Mouse (Mus musculus): ENCODE measurements around the gene Tex11. TPM values are rescaled to one million over a fixed set of nuclear protein-coding genes. Genes with fewer than 3 reads are reported as not detected.

Gene Tex11
- polyA plus RNA-seq, 1 experiment from 2014 or later: 0.06 TPM

DNA sequence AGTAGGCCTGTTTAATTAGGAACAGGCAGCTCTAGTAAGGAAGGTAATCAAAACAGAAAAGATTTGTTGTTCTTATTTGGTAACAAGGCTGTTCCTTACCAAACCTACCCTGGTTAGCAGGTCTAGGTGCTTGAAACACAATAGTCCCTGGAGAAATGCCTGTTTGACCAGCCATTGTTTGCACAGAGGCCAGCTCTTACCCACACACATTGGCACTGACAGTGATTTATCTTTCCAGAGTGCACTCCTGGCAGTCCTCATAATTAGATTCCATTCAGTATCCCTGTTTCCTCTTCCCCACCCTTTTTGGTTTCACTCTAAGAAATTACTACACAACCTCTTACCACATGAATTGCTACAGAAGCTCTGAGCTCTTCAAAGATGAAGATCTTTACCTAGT is 220.3 kb downstream of the Tex11 start:
- Histone ChIP-seq H3K27me3 (ENCODE audit: insufficient read depth, low read length) (0 out of 2 replicates have a peak, but pooled peaks cover 2% of the 10 kb centered on the region), H3K9ac (replicated peaks) (no peak overlapping the region), H3K4me1 (ENCODE audit: insufficient read depth) (no peaks in the 10 kb centered on the region), H3K4me3 (ENCODE audit: low read depth, low read length) (no peak overlapping the region), H3K4me2 (ENCODE audit: low read depth, low read length) (no peak overlapping the region), H3K27ac (ENCODE audit: low read depth) (no peak overlapping the region), H3K9me3 (ENCODE audit: low read length) (no peaks in the 10 kb centered on the region), H3K36me3 (replicated peaks; ENCODE audit: insufficient read depth, low read length) (no peaks in the 10 kb centered on the region)
- DNase-seq (no peak), ATAC-seq (no peak)
- TF ChIP-seq EP300 (IDR thresholded peaks at IDR 0.05; ENCODE audit: low read depth) (no peak), CTCF (IDR thresholded peaks at IDR 0.05; ENCODE audit: low read depth) (no peak)

DNA sequence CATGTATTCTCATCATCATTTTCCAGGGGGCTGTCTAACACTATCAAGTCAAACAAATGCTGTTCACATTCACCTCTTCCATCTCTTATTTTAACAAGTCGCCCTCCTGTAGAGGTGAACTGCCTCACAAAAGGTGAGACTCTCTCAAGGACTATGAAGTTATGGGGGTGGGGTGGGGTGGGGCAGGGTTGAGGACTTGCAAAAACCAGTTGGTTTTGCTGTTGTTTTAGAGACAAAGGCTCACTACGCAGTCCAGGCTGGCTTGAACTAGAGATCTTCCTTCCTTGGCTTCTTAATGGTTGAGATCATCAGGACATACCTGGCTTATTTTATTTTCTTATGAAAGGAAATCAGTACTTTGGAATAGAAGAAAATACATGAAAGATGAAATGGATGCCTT is 226.7 kb downstream of the Tex11 start:
- no peaks in the 10 kb centered on the region for H3K27me3 ChIP-seq (ENCODE audit: insufficient read depth, low read length)
- ATAC-seq: no peak
- H3K9me3 ChIP-seq (ENCODE audit: low read length): no peaks in the 10 kb centered on the region
- H3K36me3 ChIP-seq (replicated peaks; ENCODE audit: insufficient read depth, low read length): no peaks in the 10 kb centered on the region
- no peak overlapping the region for H3K4me3 ChIP-seq (ENCODE audit: low read depth, low read length)
- no peak for DNase-seq
- no peaks in the 10 kb centered on the region for H3K4me1 ChIP-seq (ENCODE audit: insufficient read depth)
- TF ChIP-seq EP300 (IDR thresholded peaks at IDR 0.05; ENCODE audit: low read depth) (no peak), CTCF (IDR thresholded peaks at IDR 0.05; ENCODE audit: low read depth) (no peak)
- H3K9ac ChIP-seq (replicated peaks): no peak overlapping the region
- WGBS (ENCODE audit: insufficient replicate concordance): 71% methylated on average over 2 of the region's 2 CpGs
- no peak overlapping the region for H3K4me2 ChIP-seq (ENCODE audit: low read depth, low read length)
- no peak overlapping the region for H3K27ac ChIP-seq (ENCODE audit: low read depth)

DNA sequence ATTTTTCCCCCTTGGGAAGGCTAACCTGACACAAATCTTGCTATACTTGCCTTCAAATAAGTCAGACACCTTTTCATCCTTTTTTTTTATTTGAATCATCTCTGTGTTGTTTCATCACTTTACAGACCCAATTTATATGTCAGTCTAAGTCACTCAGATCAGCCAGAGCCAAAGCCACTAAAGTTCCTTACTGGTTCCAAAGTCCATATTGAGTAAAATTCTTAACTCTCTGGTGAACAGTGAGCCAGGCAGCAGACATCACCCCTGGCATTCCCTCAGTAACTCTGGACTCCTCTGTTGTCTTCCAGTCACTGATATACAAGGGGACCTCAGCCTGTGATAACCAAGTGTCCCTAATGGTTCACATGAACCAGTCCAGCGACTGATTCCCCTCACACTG is 233.9 kb downstream of the Tex11 start:
- 65% methylated on average over 1 of the region's 1 CpGs for WGBS (ENCODE audit: insufficient replicate concordance)
- Histone ChIP-seq H3K27ac (ENCODE audit: low read depth) (no peak overlapping the region), H3K9me3 (ENCODE audit: low read length) (no peaks in the 10 kb centered on the region), H3K4me3 (ENCODE audit: low read depth, low read length) (no peak overlapping the region), H3K27me3 (ENCODE audit: insufficient read depth, low read length) (no peaks in the 10 kb centered on the region), H3K4me2 (ENCODE audit: low read depth, low read length) (no peak overlapping the region), H3K9ac (replicated peaks) (no peak overlapping the region), H3K36me3 (replicated peaks; ENCODE audit: insufficient read depth, low read length) (no peaks in the 10 kb centered on the region), H3K4me1 (ENCODE audit: insufficient read depth) (no peaks in the 10 kb centered on the region)
- TF ChIP-seq EP300 (IDR thresholded peaks at IDR 0.05; ENCODE audit: low read depth) (no peak), CTCF (IDR thresholded peaks at IDR 0.05; ENCODE audit: low read depth) (no peak)
- DNase-seq (no peak), ATAC-seq (no peak; the same call in 1 of the 2 replicates)

DNA sequence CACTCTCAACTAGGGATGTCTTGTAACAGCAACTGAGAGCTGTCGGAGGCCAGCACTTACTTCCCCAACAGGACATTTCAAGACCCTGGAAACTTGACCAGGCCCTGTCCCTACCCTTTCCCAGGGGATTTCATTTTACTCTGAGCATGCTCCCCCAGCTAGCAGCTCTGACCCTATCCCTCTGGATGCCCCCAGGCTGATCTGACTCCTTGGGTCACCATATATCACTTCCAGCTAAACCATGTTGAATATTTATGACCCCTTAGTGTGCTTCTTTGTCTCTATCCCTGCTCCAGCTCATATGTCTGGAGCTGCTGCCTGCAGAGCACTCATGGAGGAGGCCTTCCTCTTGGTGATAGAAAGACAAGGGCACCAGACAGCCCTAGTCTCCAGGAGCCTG is 238.3 kb downstream of the Tex11 start:
- ATAC-seq (no peak), DNase-seq (no peak)
- Histone ChIP-seq H3K4me1 (ENCODE audit: insufficient read depth) (no peaks in the 10 kb centered on the region), H3K9me3 (ENCODE audit: low read length) (no peaks in the 10 kb centered on the region), H3K27me3 (ENCODE audit: insufficient read depth, low read length) (0 out of 2 replicates have a peak, but pooled peaks cover 3% of the 10 kb centered on the region), H3K36me3 (replicated peaks; ENCODE audit: insufficient read depth, low read length) (no peaks in the 10 kb centered on the region), H3K4me2 (ENCODE audit: low read depth, low read length) (no peak overlapping the region), H3K27ac (ENCODE audit: low read depth) (no peak overlapping the region), H3K9ac (replicated peaks) (no peak overlapping the region), H3K4me3 (ENCODE audit: low read depth, low read length) (no peak overlapping the region)
- 79% methylated on average over 1 of the region's 1 CpGs for WGBS (ENCODE audit: insufficient replicate concordance)
- no peak for TF ChIP-seq CTCF (IDR thresholded peaks at IDR 0.05; ENCODE audit: low read depth)
- no peak for TF ChIP-seq EP300 (IDR thresholded peaks at IDR 0.05; ENCODE audit: low read depth)

DNA sequence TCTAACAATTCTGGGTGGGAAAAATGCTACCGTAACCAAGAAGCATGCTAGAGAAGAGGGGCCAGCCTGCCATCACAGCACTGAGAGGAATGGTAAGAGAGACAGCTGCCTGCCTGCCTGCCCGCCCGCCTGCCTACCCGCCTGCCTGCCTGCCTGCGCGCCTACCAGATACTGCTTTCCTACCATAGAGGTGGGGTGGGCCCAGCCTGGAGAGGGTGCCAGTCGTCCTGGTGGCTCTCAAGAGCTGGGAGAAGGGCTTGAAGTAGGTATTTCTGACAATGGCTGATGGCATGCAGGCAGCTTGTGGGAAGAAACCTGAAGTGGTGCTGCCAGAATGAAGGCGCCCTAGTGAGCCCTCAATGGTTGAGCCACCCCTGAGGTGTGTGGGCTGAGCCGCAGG is 240.8 kb downstream of the Tex11 start:
- Histone ChIP-seq H3K9me3 (ENCODE audit: low read length) (no peaks in the 10 kb centered on the region), H3K4me2 (ENCODE audit: low read depth, low read length) (no peak overlapping the region), H3K4me3 (ENCODE audit: low read depth, low read length) (no peak overlapping the region), H3K36me3 (replicated peaks; ENCODE audit: insufficient read depth, low read length) (no peaks in the 10 kb centered on the region), H3K27me3 (ENCODE audit: insufficient read depth, low read length) (0 out of 2 replicates have a peak, but pooled peaks cover 3% of the 10 kb centered on the region), H3K4me1 (ENCODE audit: insufficient read depth) (no peaks in the 10 kb centered on the region), H3K9ac (replicated peaks) (no peak overlapping the region), H3K27ac (ENCODE audit: low read depth) (no peak overlapping the region)
- no peak for TF ChIP-seq EP300 (IDR thresholded peaks at IDR 0.05; ENCODE audit: low read depth)
- no peak for TF ChIP-seq CTCF (IDR thresholded peaks at IDR 0.05; ENCODE audit: low read depth)
- 79% methylated on average over 9 of the region's 9 CpGs for WGBS (ENCODE audit: insufficient replicate concordance)
- no peak for DNase-seq
- ATAC-seq: no peak

DNA sequence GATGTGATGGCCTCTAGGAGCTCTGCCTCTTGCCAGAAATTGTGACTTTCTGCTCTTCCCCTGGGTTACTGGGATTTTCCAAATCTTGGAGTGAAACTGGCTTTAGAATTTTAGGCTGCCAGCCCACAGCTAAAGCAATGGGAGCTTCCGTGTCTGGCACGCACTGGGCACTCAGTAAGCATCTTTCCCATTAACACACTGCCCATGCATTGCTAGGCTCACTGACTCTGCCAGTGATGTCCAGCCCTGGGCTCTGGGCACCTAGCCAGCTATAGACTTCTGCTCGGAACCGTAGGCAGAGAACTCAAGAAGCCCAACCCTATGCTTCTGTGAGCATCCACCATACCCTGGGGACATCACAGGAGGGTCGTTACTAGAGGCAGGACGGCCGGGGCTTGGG is 243.7 kb downstream of the Tex11 start:
- TF ChIP-seq CTCF (IDR thresholded peaks at IDR 0.05; ENCODE audit: low read depth): no peak
- TF ChIP-seq EP300 (IDR thresholded peaks at IDR 0.05; ENCODE audit: low read depth): no peak
- Histone ChIP-seq H3K4me2 (ENCODE audit: low read depth, low read length) (no peak overlapping the region), H3K27me3 (ENCODE audit: insufficient read depth, low read length) (0 out of 2 replicates have a peak, but pooled peaks cover 3% of the 10 kb centered on the region), H3K4me1 (ENCODE audit: insufficient read depth) (no peaks in the 10 kb centered on the region), H3K4me3 (ENCODE audit: low read depth, low read length) (no peak overlapping the region), H3K36me3 (replicated peaks; ENCODE audit: insufficient read depth, low read length) (no peaks in the 10 kb centered on the region), H3K27ac (ENCODE audit: low read depth) (no peak overlapping the region), H3K9ac (replicated peaks) (no peak overlapping the region), H3K9me3 (ENCODE audit: low read length) (no peaks in the 10 kb centered on the region)
- 77% methylated on average over 7 of the region's 7 CpGs for WGBS (ENCODE audit: insufficient replicate concordance)
- ATAC-seq: no peak
- no peak for DNase-seq

DNA sequence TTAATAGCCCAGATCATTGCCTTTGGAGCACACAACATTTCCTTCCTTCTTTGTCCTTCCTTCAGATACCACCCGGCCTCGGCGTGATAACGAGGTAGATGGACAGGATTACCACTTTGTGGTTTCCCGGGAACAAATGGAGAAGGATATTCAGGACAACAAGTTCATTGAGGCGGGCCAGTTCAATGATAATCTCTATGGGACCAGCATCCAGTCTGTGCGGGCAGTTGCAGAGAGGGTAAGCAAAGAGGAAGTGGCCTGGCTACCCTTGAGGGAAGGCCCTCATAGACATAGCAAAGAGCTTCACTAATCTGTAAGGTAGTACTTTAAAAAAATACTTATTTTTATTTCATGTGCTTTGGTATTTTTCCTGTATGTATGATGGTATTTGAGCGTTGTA is 245.3 kb downstream of the Tex11 start:
- no peaks in the 10 kb centered on the region for H3K27me3 ChIP-seq (ENCODE audit: insufficient read depth, low read length)
- no peaks in the 10 kb centered on the region for H3K4me1 ChIP-seq (ENCODE audit: insufficient read depth)
- H3K4me3 ChIP-seq (ENCODE audit: low read depth, low read length): no peak overlapping the region
- H3K9ac ChIP-seq (replicated peaks): no peak overlapping the region
- ATAC-seq (no peak), DNase-seq (no peak)
- WGBS (ENCODE audit: insufficient replicate concordance): 55% methylated on average over 8 of the region's 8 CpGs
- no peak overlapping the region for H3K4me2 ChIP-seq (ENCODE audit: low read depth, low read length)
- no peaks in the 10 kb centered on the region for H3K9me3 ChIP-seq (ENCODE audit: low read length)
- TF ChIP-seq EP300 (IDR thresholded peaks at IDR 0.05; ENCODE audit: low read depth): no peak
- no peak for TF ChIP-seq CTCF (IDR thresholded peaks at IDR 0.05; ENCODE audit: low read depth)
- H3K27ac ChIP-seq (ENCODE audit: low read depth): no peak overlapping the region
- H3K36me3 ChIP-seq (replicated peaks; ENCODE audit: insufficient read depth, low read length): no peaks in the 10 kb centered on the region
